In the genomic region with DNA sequence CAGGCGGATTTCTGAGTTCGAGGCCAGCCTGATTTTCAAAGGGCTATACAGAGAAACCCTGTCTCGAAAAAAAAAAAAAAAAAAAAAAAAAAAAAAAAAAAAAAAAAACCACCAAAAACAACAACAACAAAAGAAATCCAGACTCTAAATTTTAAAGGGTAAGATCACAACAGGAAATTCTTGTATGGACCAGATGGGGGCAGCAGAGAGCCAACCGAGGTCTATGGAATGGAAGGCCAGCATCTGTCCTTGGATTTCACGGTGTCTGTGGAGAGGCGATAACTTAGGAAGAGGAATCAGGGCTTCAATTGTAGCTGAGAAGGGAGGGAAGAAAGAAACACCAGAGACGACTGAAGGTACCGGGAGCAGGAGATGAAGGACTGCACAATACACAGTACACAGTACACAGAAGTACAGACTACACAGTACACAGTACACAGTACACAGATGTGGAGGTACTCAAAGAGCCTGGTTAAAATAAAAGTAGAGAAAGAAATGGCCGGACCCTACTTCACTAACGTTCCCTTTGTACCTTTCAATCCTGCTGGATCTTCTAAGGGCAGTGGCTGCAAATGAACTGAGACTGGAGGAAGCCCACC, we compare ENCODE assay signal across 8 mouse cellular contexts. TPM values are rescaled to one million over a fixed set of nuclear protein-coding genes. Genes with fewer than 3 reads are reported as not detected.
DNase-seq lines count a peak whose midpoint lies in the region; ATAC-seq lines count a peak whose summit lies in the region.

No protein-coding gene starts in this region.

- H3K27me3 ChIP-seq in hindbrain, embryonic 14.5 days (ENCODE audit: control insufficient read depth, insufficient read depth, low read length), result no peaks in the 10 kb centered on the region
- H3K27me3 ChIP-seq in neural tube, embryonic 14.5 days (ENCODE audit: control insufficient read depth, insufficient read depth, low read length), result no peaks in the 10 kb centered on the region

- peak; percentile 64 for ATAC-seq in common myeloid progenitor, adult 5-6 weeks (replicated peaks; ENCODE audit: low read depth, poor library complexity, severe bottlenecking)
- ATAC-seq in hindbrain, embryonic 14.5 days (ENCODE audit: low FRiP score), result no peak; the same call in 1 of the 2 replicates
- peak; percentile 60; the same call in 1 of the 2 replicates for ATAC-seq in neural tube, embryonic 14.5 days (ENCODE audit: low read depth)
- ATAC-seq in monocyte, adult 5-6 weeks (replicated peaks; ENCODE audit: insufficient number of reproducible peaks, low FRiP score, low TSS enrichment, poor library complexity, severe bottlenecking), result no peak

- peak; percentile 62 for DNase-seq in ovary, postnatal 36 days (ENCODE audit: low spot score)
- DNase-seq in ovary, postnatal 14 days (ENCODE audit: low spot score), result no peak
- peak; percentile 70 for DNase-seq in ZHBTc4 (ENCODE audit: low read depth, low spot score)
- peak; percentile 70 for DNase-seq in hindbrain, embryonic 14.5 days (ENCODE audit: low spot score)
- DNase-seq in left cerebral cortex, postnatal 36 days (ENCODE audit: low spot score in 2 of 2), result peak; percentile 18 to 50

- H3K36me3 ChIP-seq in hindbrain, embryonic 14.5 days (replicated peaks; ENCODE audit: control insufficient read depth, insufficient read depth), result no peaks in the 10 kb centered on the region
- H3K36me3 ChIP-seq in neural tube, embryonic 14.5 days (ENCODE audit: control insufficient read depth, insufficient read depth, low read length), result no peaks in the 10 kb centered on the region

- no peak overlapping the region for H3K27ac ChIP-seq in hindbrain, embryonic 14.5 days
- no peak overlapping the region for H3K27ac ChIP-seq in neural tube, embryonic 14.5 days (ENCODE audit: low read depth, low read length)

- no peaks in the 10 kb centered on the region for H3K4me1 ChIP-seq in hindbrain, embryonic 14.5 days (replicated peaks; ENCODE audit: control insufficient read depth, insufficient read depth, low read length)
- no peaks in the 10 kb centered on the region for H3K4me1 ChIP-seq in neural tube, embryonic 14.5 days (ENCODE audit: control insufficient read depth, insufficient read depth, low read length)

- H3K9ac ChIP-seq in hindbrain, embryonic 14.5 days, result no peak overlapping the region
- H3K9ac ChIP-seq in neural tube, embryonic 14.5 days (replicated peaks; ENCODE audit: low read depth, low read length), result no peak overlapping the region

- no peak overlapping the region for H3K4me2 ChIP-seq in hindbrain, embryonic 14.5 days (replicated peaks)
- no peak overlapping the region for H3K4me2 ChIP-seq in neural tube, embryonic 14.5 days (ENCODE audit: low read depth, low read length)

- no peak overlapping the region for H3K4me3 ChIP-seq in hindbrain, embryonic 14.5 days (replicated peaks; ENCODE audit: low read length)
- no peak overlapping the region for H3K4me3 ChIP-seq in neural tube, embryonic 14.5 days (ENCODE audit: low read depth, low read length)

- intact Hi-C loops in left cerebral cortex, postnatal 36 days (cut with DNase I), result no loop called here

- no peaks in the 10 kb centered on the region for H3K9me3 ChIP-seq in hindbrain, embryonic 14.5 days (ENCODE audit: control insufficient read depth, low read length)
- H3K9me3 ChIP-seq in neural tube, embryonic 14.5 days (ENCODE audit: control insufficient read depth, low read length), result no peaks in the 10 kb centered on the region

- 68% methylated on average over 10 of the region's 10 CpGs for WGBS in hindbrain, embryonic 14.5 days
- WGBS in neural tube, embryonic 14.5 days, result 61% methylated on average over 10 of the region's 10 CpGs

RNA-seq across cellular contexts. Expression of a gene that starts 13.1 kb away (rescaled TPM):
- total RNA-seq in common myeloid progenitor, adult 5-6 weeks (2017), result 6.0 and 11.3 TPM in 2 replicates
- polyA plus RNA-seq in hindbrain, embryonic 14.5 days (2014; fragmentation: Nextera tagmentation; extraction: Ambion mirVana), result 0.27 and 0.80 TPM in 2 replicates
- total RNA-seq in left cerebral cortex, postnatal 36 days (2021), result 1 to 10 TPM; 2.3 to 3.4 TPM
- 0.35 and 0.60 TPM in 2 replicates for polyA plus RNA-seq in neural tube, embryonic 14.5 days (2014; fragmentation: Nextera tagmentation; extraction: Ambion mirVana)
- 1.2 to 3.5 TPM (median 2.3 TPM) in 3 replicates for total RNA-seq in monocyte, adult 5-6 weeks (2017)

Comparison
In these comparisons a context has a peak if more than half of its experiments do, and no peak if none do; other contexts are left out.
1. ATAC-seq: peak in common myeloid progenitor, adult 5-6 weeks (single experiment) and neural tube, embryonic 14.5 days (single experiment); none in hindbrain, embryonic 14.5 days (single experiment) and monocyte, adult 5-6 weeks (single experiment).